In the genomic region with DNA sequence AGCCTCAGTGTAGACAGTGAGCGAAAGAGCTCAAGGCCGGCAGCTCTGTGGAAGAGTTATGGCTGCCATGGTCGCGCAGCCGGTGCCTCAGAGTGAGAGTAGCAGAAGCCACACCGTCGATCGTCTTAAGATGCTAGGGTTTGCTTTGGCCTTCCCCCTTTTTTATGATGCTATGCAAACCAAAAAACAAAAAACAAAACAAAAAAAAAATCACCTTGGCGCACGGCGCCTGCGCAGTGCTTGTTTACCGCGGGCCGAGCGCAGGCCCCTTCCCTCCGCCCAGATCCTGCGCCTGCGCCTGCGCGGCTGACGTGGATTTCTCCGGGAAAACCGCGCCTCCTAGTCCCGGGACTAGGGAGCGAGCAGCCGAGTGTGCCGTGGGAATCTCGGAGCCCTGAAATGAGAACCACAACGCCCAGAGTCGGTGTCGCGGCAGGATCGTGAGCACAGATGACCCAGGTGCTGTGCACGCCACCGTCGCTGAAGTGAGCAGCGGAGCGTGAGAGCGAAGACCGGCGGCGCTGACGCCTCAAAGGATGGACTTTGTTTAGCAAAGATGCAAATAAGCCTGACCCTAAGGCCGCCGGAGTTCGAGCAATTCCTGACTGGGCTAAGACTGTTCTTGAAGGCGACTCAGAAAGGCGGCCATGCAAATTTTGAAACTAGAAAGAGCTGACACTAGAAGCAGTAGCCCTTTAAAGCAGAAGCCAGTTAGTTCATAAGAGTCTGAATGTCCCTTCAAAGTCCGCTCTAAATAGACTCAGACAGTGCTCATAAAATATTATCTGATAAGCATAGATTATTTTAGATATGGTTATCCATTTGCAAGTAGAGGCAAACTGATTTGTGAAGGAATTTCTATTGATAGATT, we compare ENCODE assay signal across 8 mouse cellular contexts. TPM values are rescaled to one million over a fixed set of nuclear protein-coding genes. Genes with fewer than 3 reads are reported as not detected.
DNase-seq lines count a peak whose midpoint lies in the region; ATAC-seq and TF ChIP-seq lines count a peak whose summit lies in the region.

Gpr19 (minus strand) TSS at position 484 of the 871 bp plus-strand sequence.

- peak within 1 kb of the TSS; percentile 75 for H3K4me3 ChIP-seq in ES-Bruce4 (ENCODE audit: low read depth, low read length)
- peak within 1 kb of the TSS; percentile 63 for H3K4me3 ChIP-seq in forebrain, embryonic 12.5 days (replicated peaks)
- peak within 1 kb of the TSS; percentile 72 for H3K4me3 ChIP-seq in heart, postnatal 0 days (ENCODE audit: low read depth, low read length)
- peak within 1 kb of the TSS; percentile 89 for H3K4me3 ChIP-seq in liver, embryonic 16.5 days (ENCODE audit: low read depth, low read length)
- H3K4me3 ChIP-seq in neural tube, embryonic 14.5 days (ENCODE audit: low read depth, low read length): peak within 1 kb of the TSS; percentile 42
- H3K4me3 ChIP-seq in testis, adult 2 months (ENCODE audit: control insufficient read depth, low read depth, low read length): peak within 1 kb of the TSS; percentile 99

- DNase-seq in c-Kit-positive CD71-positive TER-119-positive erythroid progenitor cells, embryonic 14.5 days (ENCODE audit: low spot score): peak; percentile 80
- peak; percentile 96 for DNase-seq in heart, postnatal 0 days (ENCODE audit: low spot score)
- peak; percentile 93 to 94 for DNase-seq in kidney, postnatal 36 days

- H3K4me2 ChIP-seq in forebrain, embryonic 12.5 days: peak within 1 kb of the TSS; percentile 76
- peak within 1 kb of the TSS; percentile 80 for H3K4me2 ChIP-seq in heart, postnatal 0 days (ENCODE audit: low read depth, low read length)
- peak within 1 kb of the TSS; percentile 93 for H3K4me2 ChIP-seq in liver, embryonic 16.5 days (ENCODE audit: low read depth, low read length)
- H3K4me2 ChIP-seq in neural tube, embryonic 14.5 days (ENCODE audit: low read depth, low read length): peak within 1 kb of the TSS; percentile 50

- peak within 1 kb of the TSS; percentile 77 for H3K9ac ChIP-seq in ES-Bruce4 (ENCODE audit: low read depth, poor library complexity, severe bottlenecking)
- peak within 1 kb of the TSS; percentile 78 for H3K9ac ChIP-seq in forebrain, embryonic 12.5 days
- H3K9ac ChIP-seq in heart, postnatal 0 days (replicated peaks; ENCODE audit: low read depth, low read length): peak within 1 kb of the TSS; percentile 92
- H3K9ac ChIP-seq in liver, embryonic 16.5 days (ENCODE audit: low read depth, low read length): peak within 1 kb of the TSS; percentile 95
- peak within 1 kb of the TSS; percentile 80 for H3K9ac ChIP-seq in neural tube, embryonic 14.5 days (replicated peaks; ENCODE audit: low read depth, low read length)

- no peak for TF ChIP-seq EP300 in ES-Bruce4 (IDR thresholded peaks at IDR 0.05; ENCODE audit: insufficient read depth, low read depth, low read length)
- no peak; the same call in 1 of the 2 replicates for TF ChIP-seq EP300 in heart, postnatal 0 days (IDR thresholded peaks at IDR 0.05; ENCODE audit: low read depth)

- H3K9me3 ChIP-seq in ES-Bruce4 (replicated peaks; ENCODE audit: control insufficient read depth, insufficient read depth, low read length, poor library complexity, severe bottlenecking): no peaks in the 10 kb centered on the region
- H3K9me3 ChIP-seq in forebrain, embryonic 12.5 days: no peaks in the 10 kb centered on the region
- H3K9me3 ChIP-seq in heart, postnatal 0 days (replicated peaks; ENCODE audit: control insufficient read depth, low read length): no peaks in the 10 kb centered on the region
- no peaks in the 10 kb centered on the region for H3K9me3 ChIP-seq in liver, embryonic 16.5 days (replicated peaks; ENCODE audit: control insufficient read depth, low read length)
- H3K9me3 ChIP-seq in neural tube, embryonic 14.5 days (ENCODE audit: control insufficient read depth, low read length): no peaks in the 10 kb centered on the region

- no peak for TF ChIP-seq CTCF in ES-Bruce4 (IDR thresholded peaks at IDR 0.05; ENCODE audit: low read depth, low read length)
- peak; percentile 22; the same call in 1 of the 2 replicates for TF ChIP-seq CTCF in heart, postnatal 0 days (IDR thresholded peaks at IDR 0.05; ENCODE audit: low read depth)
- TF ChIP-seq CTCF in testis, adult 2 months (IDR thresholded peaks at IDR 0.05; ENCODE audit: control insufficient read depth, insufficient read depth, insufficient replicate concordance, low read depth, low read length): no peak

- no peaks in the 10 kb centered on the region for H3K27me3 ChIP-seq in ES-Bruce4 (ENCODE audit: control insufficient read depth, insufficient read depth, low read length, poor library complexity, severe bottlenecking)
- no peaks in the 10 kb centered on the region for H3K27me3 ChIP-seq in forebrain, embryonic 12.5 days
- H3K27me3 ChIP-seq in heart, postnatal 0 days (ENCODE audit: control insufficient read depth, insufficient read depth, low read length): no peaks in the 10 kb centered on the region
- no peaks in the 10 kb centered on the region for H3K27me3 ChIP-seq in liver, embryonic 16.5 days (ENCODE audit: control insufficient read depth, insufficient read depth, low read depth, low read length)
- no peaks in the 10 kb centered on the region for H3K27me3 ChIP-seq in neural tube, embryonic 14.5 days (ENCODE audit: control insufficient read depth, insufficient read depth, low read length)
- no peaks in the 10 kb centered on the region for H3K27me3 ChIP-seq in testis, adult 2 months (ENCODE audit: control insufficient read depth, insufficient read depth, low read length)

- no peaks in the 10 kb centered on the region for H3K4me1 ChIP-seq in ES-Bruce4 (ENCODE audit: control insufficient read depth, insufficient read depth, low read length)
- peaks cover 17% of the 10 kb centered on the region for H3K4me1 ChIP-seq in forebrain, embryonic 12.5 days
- peaks cover 13% of the 10 kb centered on the region for H3K4me1 ChIP-seq in heart, postnatal 0 days (ENCODE audit: control insufficient read depth, insufficient read depth)
- H3K4me1 ChIP-seq in liver, embryonic 16.5 days (ENCODE audit: control insufficient read depth, low read depth, low read length): peaks cover 10% of the 10 kb centered on the region
- peaks cover 6% of the 10 kb centered on the region; the same call in 1 of the 2 replicates for H3K4me1 ChIP-seq in neural tube, embryonic 14.5 days (ENCODE audit: control insufficient read depth, insufficient read depth, low read length)
- peaks cover 6% of the 10 kb centered on the region for H3K4me1 ChIP-seq in testis, adult 2 months (ENCODE audit: control insufficient read depth, insufficient read depth, low read length)

- WGBS in forebrain, embryonic 12.5 days: under 1% methylated on average over 51 of the region's 51 CpGs
- under 1% methylated on average over 51 of the region's 51 CpGs for WGBS in heart, postnatal 0 days
- under 1% methylated on average over 51 of the region's 51 CpGs for WGBS in liver, embryonic 16.5 days (ENCODE audit: insufficient replicate concordance)
- WGBS in neural tube, embryonic 14.5 days: under 1% methylated on average over 51 of the region's 51 CpGs

- TF ChIP-seq POLR2A in ES-Bruce4 (IDR thresholded peaks at IDR 0.05; ENCODE audit: insufficient read depth, low read length): peak; percentile 74
- TF ChIP-seq POLR2A in testis, adult 2 months (IDR thresholded peaks at IDR 0.05; ENCODE audit: control insufficient read depth, low read depth, low read length): peak; percentile 81

- H3K36me3 ChIP-seq in ES-Bruce4 (ENCODE audit: control insufficient read depth, insufficient read depth, low read length, poor library complexity, severe bottlenecking): peaks cover 3% of the 10 kb centered on the region
- no peaks in the 10 kb centered on the region for H3K36me3 ChIP-seq in forebrain, embryonic 12.5 days (replicated peaks)
- no peaks in the 10 kb centered on the region for H3K36me3 ChIP-seq in heart, postnatal 0 days (replicated peaks; ENCODE audit: control insufficient read depth, insufficient read depth, low read length)
- H3K36me3 ChIP-seq in liver, embryonic 16.5 days (ENCODE audit: control insufficient read depth, insufficient read depth): no peaks in the 10 kb centered on the region
- H3K36me3 ChIP-seq in neural tube, embryonic 14.5 days (ENCODE audit: control insufficient read depth, insufficient read depth, low read length): no peaks in the 10 kb centered on the region
- no peaks in the 10 kb centered on the region for H3K36me3 ChIP-seq in testis, adult 2 months (ENCODE audit: control insufficient read depth, insufficient read depth, low read length)

- H3K27ac ChIP-seq in ES-Bruce4 (ENCODE audit: insufficient read depth, low read length): peak within 1 kb of the TSS; percentile 95
- H3K27ac ChIP-seq in forebrain, embryonic 12.5 days: peak within 1 kb of the TSS; percentile 100
- H3K27ac ChIP-seq in heart, postnatal 0 days (ENCODE audit: low read depth): peak within 1 kb of the TSS; percentile 100
- peak within 1 kb of the TSS; percentile 100 for H3K27ac ChIP-seq in liver, embryonic 16.5 days (ENCODE audit: low read length)
- H3K27ac ChIP-seq in neural tube, embryonic 14.5 days (ENCODE audit: low read depth, low read length): peak within 1 kb of the TSS; percentile 99
- H3K27ac ChIP-seq in testis, adult 2 months (ENCODE audit: control insufficient read depth, insufficient read depth, low read depth, low read length): peak within 1 kb of the TSS; percentile 99

- peak; percentile 93 for ATAC-seq in forebrain, embryonic 12.5 days (ENCODE audit: low FRiP score)
- peak; percentile 97 for ATAC-seq in heart, postnatal 0 days (ENCODE audit: insufficient read depth, low read depth)
- ATAC-seq in liver, embryonic 16.5 days (ENCODE audit: low read depth): peak; percentile 91
- ATAC-seq in neural tube, embryonic 14.5 days (ENCODE audit: low read depth): peak; percentile 93

RNA-seq across cellular contexts. Expression of gene Gpr19, which starts in this region (rescaled TPM):
- polyA plus RNA-seq in ES-Bruce4 (2011; ENCODE audit: insufficient read depth, insufficient read length, low read depth, missing spikeins): 26.3 and 26.8 TPM in 2 replicates
- polyA plus RNA-seq in forebrain, embryonic 12.5 days (2016; fragmentation: Nextera tagmentation; extraction: Ambion mirVana): 38.5 and 45.6 TPM in 2 replicates
- total RNA-seq in heart, postnatal 0 days (2014; rRNA removed; ENCODE audit: low replicate concordance): 4.0 and 13.4 TPM in 2 replicates
- 7.6 and 9.4 TPM in 2 replicates for polyA plus RNA-seq in heart, postnatal 0 days (2015; fragmentation: Nextera tagmentation; extraction: Ambion mirVana)
- 5.7 and 6.4 TPM in 2 replicates for polyA plus RNA-seq in liver, embryonic 16.5 days (2015; fragmentation: Nextera tagmentation; extraction: Ambion mirVana)
- polyA plus RNA-seq in neural tube, embryonic 14.5 days (2014; fragmentation: Nextera tagmentation; extraction: Ambion mirVana): 35.9 and 37.3 TPM in 2 replicates
- 46.0 and 51.8 TPM in 2 replicates for polyA plus RNA-seq in testis, adult 2 months (2012; rRNA removed)

Comparison
In these comparisons a context has a peak if more than half of its experiments do, and no peak if none do; other contexts are left out.
1. Peak in every context shown above with its lines: DNase-seq, ATAC-seq, H3K4me3 ChIP-seq and H3K27ac ChIP-seq.
2. H3K4me3 ChIP-seq: peak in every context shown above with its lines; median percentile 99 in testis, adult 2 months; 89 in liver, embryonic 16.5 days; 75 in ES-Bruce4; 72 in heart, postnatal 0 days; 63 in forebrain, embryonic 12.5 days; 42 in neural tube, embryonic 14.5 days.